Mouse (Mus musculus) liver, embryonic 14.5 days (tissue): ENCODE measurements around the gene Ube2r2. TPM values are rescaled to one million over a fixed set of nuclear protein-coding genes. Genes with fewer than 3 reads are reported as not detected.

Experiments
- ATAC-seq: fragments of 200-750 bp; cut with Nextera tagmentation; 2 replicates; pipeline ENCODE4 v1.8.0; 2017; ENCODE audit warnings: moderate number of reproducible peaks, mild to moderate bottlenecking, moderate library complexity; ENCODE audit not compliant: insufficient read depth
- DNase-seq, 3 experiments: peaks; one replicate each; pipeline ENCODE4 v3.0.0-alpha.2; 2012 to 2013; ENCODE audit warnings: low read depth in 3 of 3, low spot score in 3 of 3
- H3K27ac ChIP-seq: fragments of 300-500 bp; sonication (generic); 2 replicates; pipeline ENCODE4 v1.5.1; 2014; ENCODE audit warnings: moderate library complexity, mild to moderate bottlenecking, control low read depth, inconsistent platforms
- H3K27me3 ChIP-seq: fragments of 300-500 bp; sonication (generic); 2 replicates; pipeline ENCODE4 v1.6.1; 2014; ENCODE audit warnings: mild to moderate bottlenecking, low read length, moderate library complexity; ENCODE audit not compliant: control insufficient read depth, insufficient read depth
- H3K36me3 ChIP-seq: fragments of 300-500 bp; sonication (generic); replicated peaks from 2 replicates; pipeline ENCODE4 v1.6.1; 2014; ENCODE audit warnings: low read depth; ENCODE audit not compliant: control insufficient read depth, insufficient read depth
- H3K4me1 ChIP-seq, 2 experiments: fragments of 200-500 bp in 1 of 2; fragments of 300-500 bp in 1 of 2; sonication (generic) in 1 of 2; replicated peaks; 2 replicates each; pipeline ENCODE4 v1.6.1; 2012 to 2014; ENCODE audit warnings: antibody characterized with exemption in 1 of 2, inconsistent platforms in 1 of 2, low read length in 1 of 2; ENCODE audit not compliant: control insufficient read depth in 2 of 2, insufficient read depth in 2 of 2
- H3K4me2 ChIP-seq: fragments of 300-500 bp; sonication (generic); 2 replicates; pipeline ENCODE4 v1.6.1; 2014; ENCODE audit warnings: low read depth, mild to moderate bottlenecking, control low read depth, moderate library complexity
- H3K4me3 ChIP-seq, 2 experiments: fragments of 200-500 bp in 1 of 2; fragments of 300-500 bp in 1 of 2; sonication (generic) in 1 of 2; 2 replicates each; pipeline ENCODE4 v1.5.1; 2012 to 2014; ENCODE audit warnings: low read depth in 2 of 2, low read length in 2 of 2, mild to moderate bottlenecking in 2 of 2, control low read depth in 1 of 2, inconsistent platforms in 1 of 2, moderate library complexity in 1 of 2; ENCODE audit not compliant: insufficient read depth in 1 of 2
- H3K9ac ChIP-seq: fragments of 300-500 bp; sonication (generic); replicated peaks from 2 replicates; pipeline ENCODE4 v1.6.1; 2014; ENCODE audit warnings: mild to moderate bottlenecking, control low read depth, moderate library complexity
- H3K9me3 ChIP-seq: fragments of 300-500 bp; sonication (generic); 2 replicates; pipeline ENCODE4 v1.6.1; 2016; ENCODE audit warnings: low read length, mixed read lengths; ENCODE audit not compliant: control insufficient read depth
- CTCF ChIP-seq: IDR thresholded peaks from 2 replicates; pipeline ENCODE4 v1.5.1; 2016; ENCODE audit warnings: antibody characterized with exemption, low read depth, control low read depth
- EP300 ChIP-seq: IDR thresholded peaks from 2 replicates; pipeline ENCODE4 v1.6.1; 2016; ENCODE audit warnings: antibody characterized with exemption, low read depth
- WGBS: fragments of 180-500 bp; shearing (Covaris S2); extraction: QIAGEN DNeasy Blood & Tissue Kit; methylation state at CpG from one replicate; pipeline ENCODE4 v1.1.7; 2014; ENCODE audit not compliant: insufficient replicate concordance; 5-methylcytosine and 5-hydroxymethylcytosine counted together
- polyA plus RNA-seq, 2 experiments: library from polyadenylated mRNA; depleted of rRNA in 1 of 2; stranded (reverse) in 1 of 2; unstranded in 1 of 2; fragments of >200 nt; fragmentation: Nextera tagmentation in 1 of 2; extraction: Ambion mirVana in 1 of 2; gene quantifications; 2 replicates each; pipeline versions ENCODE4 v1.2.1 to v1.2.3; 2012 to 2014

The Ube2r2 gene
- polyA plus RNA-seq, 2 experiments: 31.9 to 44.4 TPM

DNA sequence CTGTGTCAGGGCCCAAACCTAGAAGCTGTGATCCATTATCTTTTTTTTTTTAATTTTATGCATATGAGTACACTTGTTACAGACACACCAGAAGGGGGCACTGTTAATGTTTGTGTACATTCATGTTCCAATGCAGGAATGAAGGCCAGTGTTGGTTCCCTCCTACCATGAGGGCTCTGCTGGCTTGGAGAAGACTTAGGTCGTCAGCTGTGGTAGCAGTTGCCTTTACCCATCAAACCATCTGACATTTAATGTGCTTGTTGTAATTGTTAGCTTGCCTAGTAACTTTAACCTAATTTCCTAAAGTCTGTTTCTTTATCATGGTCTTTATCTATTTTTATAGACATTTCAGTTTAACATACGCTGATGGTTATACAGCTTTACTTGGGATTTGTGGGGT is 35.4 kb downstream of the Ube2r2 start:
- Histone ChIP-seq H3K36me3 (peaks cover 10% of the 10 kb centered on the region), H3K9me3 (no peaks in the 10 kb centered on the region), H3K4me3 (no peak overlapping the region), H3K4me2 (no peak overlapping the region), H3K9ac (no peak overlapping the region), H3K27ac (no peak overlapping the region), H3K27me3 (no peaks in the 10 kb centered on the region), H3K4me1 (0 out of 4 replicates have a peak, but pooled peaks cover 0 to 2% of the 10 kb centered on the region in 2 experiments)
- TF ChIP-seq EP300 (no peak), CTCF (no peak)
- 80% methylated on average over 2 of the region's 2 CpGs for WGBS
- ATAC-seq (no peak), DNase-seq (no peak)

DNA sequence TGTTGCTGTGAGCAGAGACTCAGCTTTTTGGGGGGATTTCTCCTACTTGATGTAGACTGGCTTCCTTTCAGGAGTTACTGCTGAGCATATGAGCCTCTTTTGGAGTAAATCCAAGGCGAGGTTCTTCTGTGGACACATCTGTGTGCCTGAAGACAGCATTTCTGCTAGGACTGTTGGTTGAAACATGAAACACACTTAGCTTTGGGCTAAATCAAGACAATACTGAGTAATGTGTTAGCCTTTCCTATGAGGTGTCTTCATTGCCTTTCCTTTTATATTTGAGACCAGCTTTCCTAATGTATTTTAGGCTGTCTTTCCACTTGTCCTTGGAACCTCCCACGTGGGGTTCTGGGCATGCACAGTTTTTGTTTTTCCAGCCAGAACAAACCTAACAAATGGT is 39.1 kb downstream of the Ube2r2 start:
- H3K27me3 ChIP-seq: no peaks in the 10 kb centered on the region
- H3K4me2 ChIP-seq: no peak overlapping the region
- no peak overlapping the region for H3K4me3 ChIP-seq
- WGBS: 69% methylated on average over 2 of the region's 2 CpGs
- H3K9ac ChIP-seq: no peak overlapping the region
- H3K9me3 ChIP-seq: no peaks in the 10 kb centered on the region
- peaks cover 7% of the 10 kb centered on the region for H3K36me3 ChIP-seq
- DNase-seq: no peak
- H3K4me1 ChIP-seq: no peaks in the 10 kb centered on the region
- no peak for ATAC-seq
- no peak overlapping the region for H3K27ac ChIP-seq
- TF ChIP-seq CTCF: no peak

DNA sequence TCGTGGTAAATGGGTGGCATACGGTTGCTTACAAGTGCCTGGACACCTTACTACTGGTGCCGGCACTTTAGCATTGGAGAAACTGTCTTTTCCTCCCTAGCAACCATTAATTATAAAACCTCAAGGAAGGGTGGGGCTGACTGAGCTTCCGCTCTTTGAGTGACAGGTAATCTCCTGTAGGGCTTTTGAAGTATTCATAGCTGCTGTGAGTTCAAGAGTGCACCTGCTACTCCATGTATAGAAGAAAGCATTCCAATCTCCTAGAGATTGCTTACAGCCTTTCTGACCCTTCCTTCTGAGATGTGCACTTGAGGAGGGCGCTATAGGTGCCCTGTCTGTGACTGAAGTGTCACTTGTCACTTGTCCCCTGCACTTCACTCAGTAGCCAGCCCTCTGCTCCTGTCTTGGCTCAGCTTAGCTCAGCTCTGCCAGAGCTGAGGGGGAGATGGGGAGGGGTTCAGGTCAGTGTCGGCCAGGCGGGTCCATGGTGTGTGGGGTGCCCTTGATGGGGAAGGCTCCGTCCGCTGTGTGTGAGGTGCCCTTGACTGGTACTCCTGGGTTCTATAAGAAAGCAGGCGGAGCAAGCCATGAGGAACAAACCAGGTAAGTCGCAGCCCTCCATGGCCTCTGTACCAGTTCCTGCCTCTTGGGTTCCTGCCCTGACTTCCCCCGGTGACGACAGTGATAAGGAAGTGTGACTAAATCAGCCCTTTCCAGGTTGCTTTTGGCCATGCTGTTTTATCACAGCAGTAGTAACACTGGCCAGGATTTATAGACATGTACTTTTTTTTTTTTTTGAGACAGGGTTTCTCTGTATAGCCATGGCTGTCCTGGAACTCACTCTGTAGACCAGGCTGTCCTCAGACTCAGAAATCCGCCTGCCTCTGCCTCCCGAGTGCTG is 44.5 kb downstream of the Ube2r2 start:
- Histone ChIP-seq H3K27ac (no peak overlapping the region), H3K4me1 (no peaks in the 10 kb centered on the region), H3K9ac (no peak overlapping the region), H3K27me3 (no peaks in the 10 kb centered on the region), H3K4me3 (no peak overlapping the region), H3K4me2 (no peak overlapping the region), H3K36me3 (peaks cover 15% of the 10 kb centered on the region), H3K9me3 (no peaks in the 10 kb centered on the region)
- no peak for ATAC-seq
- no peak for TF ChIP-seq EP300
- no peak for TF ChIP-seq CTCF
- DNase-seq: no peak
- 55% methylated on average over 15 of the region's 15 CpGs for WGBS

DNA sequence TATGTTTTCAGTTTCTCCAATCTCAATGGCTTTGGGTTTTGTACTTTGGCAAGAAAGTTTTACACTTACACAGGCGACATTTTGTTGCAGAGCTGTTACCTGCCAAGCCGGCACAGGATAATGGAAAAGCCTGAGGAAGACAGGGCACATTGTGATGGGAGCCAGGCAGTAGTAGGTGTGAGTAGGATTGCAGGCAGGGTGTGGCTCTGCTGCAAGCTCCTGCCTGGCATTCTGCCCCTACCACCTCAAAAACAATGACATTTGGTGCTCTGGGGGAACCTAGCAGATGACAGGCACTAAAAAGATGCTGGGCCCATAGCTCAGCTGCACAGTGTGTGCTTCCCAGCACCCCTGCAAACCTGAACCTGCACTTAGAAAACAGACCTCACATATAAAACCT is 54.3 kb downstream of the Ube2r2 start:
- Histone ChIP-seq H3K4me2 (no peak overlapping the region), H3K36me3 (peaks cover 27% of the 10 kb centered on the region), H3K9ac (no peak overlapping the region), H3K4me3 (no peak overlapping the region), H3K4me1 (0 out of 4 replicates have a peak, but pooled peaks cover 0 to 2% of the 10 kb centered on the region in 2 experiments), H3K9me3 (no peaks in the 10 kb centered on the region), H3K27ac (no peak overlapping the region), H3K27me3 (no peaks in the 10 kb centered on the region)
- ATAC-seq (no peak), DNase-seq (no peak)
- 82% methylated on average over 2 of the region's 2 CpGs for WGBS
- no peak for TF ChIP-seq CTCF
- TF ChIP-seq EP300: no peak

DNA sequence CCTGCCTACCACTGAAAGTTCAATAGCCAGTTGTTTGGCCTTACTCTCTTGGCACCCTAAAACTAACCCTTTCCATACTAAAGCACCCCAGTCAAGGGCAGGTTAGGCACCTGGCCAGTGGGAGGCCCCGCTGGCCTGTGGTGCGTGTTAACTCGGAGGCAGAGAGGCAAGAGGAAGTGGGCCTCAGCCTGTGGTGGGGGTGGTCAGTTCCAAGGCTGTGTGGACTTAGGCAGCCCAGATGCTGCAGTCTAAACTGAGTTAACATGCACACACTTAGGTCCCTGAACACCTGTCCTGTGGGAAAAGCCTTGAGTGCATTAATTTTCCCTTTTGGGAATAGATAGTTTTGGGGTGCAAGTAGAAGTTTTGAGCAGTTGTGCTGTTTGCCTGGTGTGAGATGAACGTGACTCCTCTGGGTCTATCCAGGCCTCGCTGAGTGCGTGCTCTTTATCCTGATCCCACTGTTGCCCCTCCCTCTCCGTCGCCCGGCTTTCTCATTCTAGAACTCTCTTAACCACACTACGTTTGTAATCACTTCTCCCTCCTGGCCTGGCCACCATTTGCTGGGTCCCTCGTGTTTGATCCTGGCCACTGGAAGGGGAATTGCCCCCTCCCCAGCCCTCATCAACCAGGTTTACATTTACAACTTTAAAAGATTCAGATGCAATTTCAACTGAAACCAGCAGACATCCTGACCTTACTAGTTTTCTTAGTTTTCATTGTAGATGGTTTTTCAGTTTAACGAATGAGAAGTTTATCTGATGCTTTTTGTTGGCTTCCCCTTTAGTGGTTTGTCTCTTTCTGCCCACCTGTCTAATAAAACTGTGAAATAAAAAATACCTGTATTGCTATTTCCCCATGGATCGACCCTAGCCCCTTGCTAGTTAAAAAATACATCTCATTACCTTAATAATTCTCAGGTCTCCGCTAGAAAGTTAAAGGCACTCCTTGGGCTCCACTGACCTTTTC is 57.3 kb downstream of the Ube2r2 start:
- ATAC-seq (no peak), DNase-seq (no peak)
- no peak overlapping the region for H3K4me3 ChIP-seq
- no peak overlapping the region for H3K9ac ChIP-seq
- H3K27ac ChIP-seq: no peak overlapping the region
- no peak overlapping the region for H3K4me2 ChIP-seq
- peaks cover 56% of the 10 kb centered on the region for H3K36me3 ChIP-seq
- H3K27me3 ChIP-seq: no peaks in the 10 kb centered on the region
- TF ChIP-seq EP300 (no peak), CTCF (no peak)
- H3K4me1 ChIP-seq: 0 out of 4 replicates have a peak, but pooled peaks cover 0 to 2% of the 10 kb centered on the region in 2 experiments
- WGBS: 28% methylated on average over 14 of the region's 14 CpGs
- no peaks in the 10 kb centered on the region for H3K9me3 ChIP-seq
